Mouse (Mus musculus) lung, embryonic 14.5 days (tissue): Measurements from ENCODE around the gene Skint6. TPM values are rescaled to one million over a fixed set of nuclear protein-coding genes. Genes with fewer than 3 reads are reported as not detected.
"Not testable (repeated sequence)": the region's sequence is repeated elsewhere in the genome, so short reads cannot be mapped to it uniquely, and the experiment has no call there.

Experiments used
- ATAC-seq: fragments of 200-750 bp; cut with Nextera tagmentation; 2 replicates; pipeline ENCODE4 v1.8.0; 2017; ENCODE audit warnings: mild to moderate bottlenecking, moderate TSS enrichment, moderate library complexity; ENCODE audit not compliant: insufficient read depth
- DNase-seq: peaks from one replicate; pipeline ENCODE4 v3.0.0-alpha.2; 2015
- H3K27ac ChIP-seq: fragments of 300-500 bp; sonication (generic); 2 replicates; pipeline ENCODE4 v1.5.1; 2014; ENCODE audit warnings: low read depth, mild to moderate bottlenecking, moderate library complexity
- H3K27me3 ChIP-seq: fragments of 300-500 bp; sonication (generic); 2 replicates; pipeline ENCODE4 v1.6.1; 2014; ENCODE audit warnings: low read length, control low read depth; ENCODE audit not compliant: insufficient read depth
- H3K36me3 ChIP-seq: fragments of 300-500 bp; sonication (generic); 2 replicates; pipeline ENCODE4 v1.6.1; 2014; ENCODE audit warnings: control low read depth; ENCODE audit not compliant: insufficient read depth
- H3K4me1 ChIP-seq: fragments of 300-500 bp; sonication (generic); 2 replicates; pipeline ENCODE4 v1.6.1; 2014; ENCODE audit warnings: antibody characterized with exemption, control low read depth; ENCODE audit not compliant: insufficient read depth
- H3K4me2 ChIP-seq: fragments of 300-500 bp; sonication (generic); 2 replicates; pipeline ENCODE4 v1.6.1; 2014; ENCODE audit warnings: mild to moderate bottlenecking
- H3K4me3 ChIP-seq: fragments of 300-500 bp; sonication (generic); 2 replicates; pipeline ENCODE4 v1.5.1; 2014; ENCODE audit warnings: low read depth, low read length
- H3K9ac ChIP-seq: fragments of 300-500 bp; sonication (generic); 2 replicates; pipeline ENCODE4 v1.6.1; 2014
- H3K9me3 ChIP-seq: fragments of 300-500 bp; sonication (generic); 2 replicates; pipeline ENCODE4 v1.6.1; 2016; ENCODE audit warnings: low read depth, low read length, control low read depth
- CTCF ChIP-seq: IDR thresholded peaks from 2 replicates; pipeline ENCODE4 v1.5.1; 2016; ENCODE audit warnings: antibody characterized with exemption, low read depth
- WGBS: fragments of 180-500 bp; shearing (Covaris S2); extraction: QIAGEN DNeasy Blood & Tissue Kit; methylation state at CpG from one replicate; pipeline ENCODE4 v1.1.7; 2014; 5-methylcytosine and 5-hydroxymethylcytosine counted together
- polyA plus RNA-seq: library from polyadenylated mRNA; unstranded; fragments of >200 nt; fragmentation: Nextera tagmentation; extraction: Ambion mirVana; gene quantifications from 2 replicates; pipeline ENCODE4 v1.2.1, GENCODE M21; 2014

Skint6 gene
- not detected in 2 replicates for polyA plus RNA-seq

GRCm38 (mm10) chr4:113286873-113287272 is at the start of gene Skint6:
TSS of gene Skint6 (minus strand) at chr4:113286973.
- no peak within 1 kb of the TSS for H3K9ac ChIP-seq
- DNase-seq (no peak), ATAC-seq (no peak)
- 52% methylated on average over 2 of the region's 2 CpGs for WGBS
- no peaks in the 10 kb centered on the region for H3K36me3 ChIP-seq
- H3K9me3 ChIP-seq = no peaks in the 10 kb centered on the region
- no peaks in the 10 kb centered on the region for H3K27me3 ChIP-seq
- no peak within 1 kb of the TSS for H3K27ac ChIP-seq
- no peak for TF ChIP-seq CTCF
- no peaks in the 10 kb centered on the region for H3K4me1 ChIP-seq
- H3K4me2 ChIP-seq = no peak within 1 kb of the TSS
- H3K4me3 ChIP-seq = no peak within 1 kb of the TSS

- no peak overlapping the region for H3K4me3 ChIP-seq
- no peaks in the 10 kb centered on the region for H3K4me1 ChIP-seq
- WGBS = 80% methylated on average over 1 of the region's 1 CpGs
- no peaks in the 10 kb centered on the region for H3K27me3 ChIP-seq
- H3K36me3 ChIP-seq = no peaks in the 10 kb centered on the region
- H3K9me3 ChIP-seq = no peaks in the 10 kb centered on the region
- no peak for TF ChIP-seq CTCF
- no peak overlapping the region for H3K4me2 ChIP-seq
- no peak overlapping the region for H3K27ac ChIP-seq
- ATAC-seq (no peak), DNase-seq (no peak)
- no peak overlapping the region for H3K9ac ChIP-seq
Measured at GRCm38 (mm10) chr4:113320911-113321310, 34.1 kb upstream of the Skint6 start.

DNA sequence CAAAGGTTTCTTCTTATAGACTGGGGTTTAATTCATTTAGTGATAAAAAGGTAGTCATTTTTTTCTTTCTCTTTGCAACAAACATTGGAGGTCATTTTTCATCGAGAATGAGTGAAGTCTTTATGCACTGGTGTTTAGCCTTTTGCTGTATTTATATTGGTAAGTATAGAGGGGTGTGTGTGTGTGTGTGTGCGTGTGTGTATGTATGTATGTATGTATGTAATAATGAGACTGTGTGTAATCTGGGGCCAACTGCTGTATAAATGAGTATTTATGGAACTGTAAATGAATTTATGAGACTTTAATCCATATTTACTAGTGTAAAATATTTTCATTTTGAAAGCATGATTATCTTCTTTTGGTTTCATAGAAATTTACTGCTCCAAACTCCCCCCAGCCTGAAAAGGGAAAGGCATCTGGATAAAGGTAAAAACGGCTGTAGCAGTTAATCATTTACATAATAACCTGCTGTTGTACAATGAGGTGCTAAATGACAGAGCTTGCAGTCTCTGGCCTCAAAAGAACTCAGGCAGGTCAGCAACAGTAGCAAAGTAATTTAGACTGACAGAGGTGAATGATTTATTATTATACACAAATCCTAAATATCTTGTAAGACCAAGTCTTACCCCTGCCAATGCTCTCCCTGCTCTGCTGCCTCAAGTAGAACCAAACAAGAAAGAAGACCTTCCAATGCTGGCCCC is 15.2 kb upstream of the Skint6 start:
- no peak for DNase-seq
- 63% methylated on average over 3 of the region's 3 CpGs for WGBS
- Histone ChIP-seq H3K9ac (no peak overlapping the region), H3K9me3 (no peaks in the 10 kb centered on the region; the same call in 1 of the 2 replicates), H3K4me2 (no peak overlapping the region), H3K4me1 (no peaks in the 10 kb centered on the region), H3K36me3 (no peaks in the 10 kb centered on the region), H3K27me3 (no peaks in the 10 kb centered on the region), H3K4me3 (no peak overlapping the region), H3K27ac (no peak overlapping the region)
- TF ChIP-seq CTCF = no peak
- no peak for ATAC-seq

- Histone ChIP-seq H3K36me3 (no peaks in the 10 kb centered on the region), H3K27ac (no peak overlapping the region), H3K9ac (no peak overlapping the region), H3K4me2 (no peak overlapping the region), H3K4me1 (no peaks in the 10 kb centered on the region), H3K9me3 (no peaks in the 10 kb centered on the region), H3K27me3 (no peaks in the 10 kb centered on the region), H3K4me3 (no peak overlapping the region)
- WGBS = 64% methylated on average over 1 of the region's 1 CpGs
- no peak for TF ChIP-seq CTCF
- ATAC-seq (no peak), DNase-seq (no peak)
Measured at GRCm38 (mm10) chr4:113263363-113264060, 23.3 kb downstream of the Skint6 start.

DNA sequence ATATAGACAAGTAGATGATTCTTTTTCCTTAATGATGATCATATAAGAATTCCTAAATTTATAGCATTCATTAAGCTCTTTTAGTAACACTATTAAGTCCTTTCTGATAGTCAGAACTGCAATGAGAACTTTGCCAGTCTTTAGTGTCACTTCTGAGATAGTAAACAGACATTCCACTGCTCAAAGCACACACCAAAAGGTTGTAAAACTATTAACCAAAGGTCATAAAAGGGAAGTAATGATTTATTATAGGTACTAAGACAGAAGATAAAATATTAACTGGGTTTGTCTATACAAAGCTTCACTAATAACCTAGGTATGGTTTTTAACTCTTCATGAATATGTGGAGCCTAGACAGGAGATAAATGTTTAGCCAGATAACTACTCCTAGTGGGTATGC is 41.0 kb downstream of the Skint6 start:
- no peak overlapping the region for H3K9ac ChIP-seq
- ATAC-seq = no peak
- TF ChIP-seq CTCF = no peak
- H3K4me3 ChIP-seq = no peak overlapping the region
- H3K9me3 ChIP-seq = no peaks in the 10 kb centered on the region
- no peaks in the 10 kb centered on the region for H3K4me1 ChIP-seq
- H3K27ac ChIP-seq = no peak overlapping the region
- H3K4me2 ChIP-seq = no peak overlapping the region
- no peaks in the 10 kb centered on the region for H3K36me3 ChIP-seq
- H3K27me3 ChIP-seq = no peaks in the 10 kb centered on the region
- no peak for DNase-seq

DNA sequence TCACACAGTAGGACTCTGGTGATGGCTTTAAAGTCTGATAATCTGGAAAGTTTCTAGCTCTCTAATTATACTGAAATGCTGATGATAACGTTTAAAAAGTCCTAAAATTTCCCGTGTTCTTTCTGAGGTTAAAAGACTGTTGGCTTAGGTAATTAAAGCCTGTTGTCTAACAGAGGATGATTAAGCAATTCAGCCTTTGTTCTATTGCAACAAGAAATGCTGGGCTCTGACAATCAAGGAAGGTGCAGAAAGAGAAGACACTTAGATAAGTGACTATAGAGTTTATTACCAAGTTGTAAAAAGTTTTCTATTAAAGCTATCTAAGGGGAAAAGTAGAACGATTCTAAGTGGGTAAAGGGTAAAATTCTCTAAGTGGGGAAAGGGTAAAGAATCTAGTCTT is 219.2 kb downstream of the Skint6 start:
- Histone ChIP-seq H3K4me1 (no peaks in the 10 kb centered on the region), H3K4me2 (no peak overlapping the region), H3K27me3 (no peaks in the 10 kb centered on the region), H3K27ac (no peak overlapping the region), H3K36me3 (no peaks in the 10 kb centered on the region), H3K9me3 (no peaks in the 10 kb centered on the region; the same call in 1 of the 2 replicates), H3K9ac (no peak overlapping the region), H3K4me3 (no peak overlapping the region)
- TF ChIP-seq CTCF = no peak
- ATAC-seq (no peak), DNase-seq (no peak)
- 55% methylated on average over 3 of the region's 3 CpGs for WGBS

GRCm38 (mm10) chr4:112979160-112979559 is 307.6 kb downstream of the Skint6 start:
- ATAC-seq, H3K9ac ChIP-seq, DNase-seq, H3K4me3 ChIP-seq, H3K36me3 ChIP-seq, H3K9me3 ChIP-seq, H3K27me3 ChIP-seq, H3K4me1 ChIP-seq, H3K4me2 ChIP-seq, H3K27ac ChIP-seq: not testable (repeated sequence)
- 41% methylated on average over 19 of the region's 22 CpGs for WGBS
